Mouse (Mus musculus) E14TG2a.4 (cell line): ENCODE results near the gene Lmx1b.

ENCODE experiments used
- CTCF ChIP-seq: conservative IDR thresholded peaks from 2 replicates; pipeline ENCODE4 v1.5.1; 2014; ENCODE audit warnings: low read length
- POU5F1 ChIP-seq: IDR thresholded peaks from 2 replicates; pipeline ENCODE4 v1.6.1; 2014; ENCODE audit warnings: low read length, borderline replicate concordance

DNA sequence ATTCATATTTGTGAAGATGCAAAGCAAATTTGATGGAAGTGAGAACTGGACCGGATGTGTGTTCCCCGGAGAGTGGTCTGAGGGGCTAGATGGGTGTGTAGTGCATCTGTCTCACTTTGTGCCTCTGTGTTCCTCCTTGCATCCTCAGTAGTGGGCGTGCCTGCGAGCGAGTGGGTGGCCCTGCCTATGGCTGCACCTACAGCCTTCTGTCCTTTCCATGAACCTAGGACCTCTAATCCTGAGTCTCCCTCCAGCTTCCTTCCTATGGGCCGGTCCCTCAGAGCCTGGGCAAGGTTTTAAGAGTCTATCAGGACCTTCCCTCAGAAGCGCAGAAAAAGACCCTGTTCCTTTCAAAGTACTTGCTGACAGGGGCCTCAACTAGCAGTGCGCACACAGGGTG is 124.9 kb downstream of the Lmx1b start:
- TF ChIP-seq CTCF (no peak), POU5F1 (no peak)
